Mouse (Mus musculus): ENCODE measurements around the gene Fzd5.

DNA sequence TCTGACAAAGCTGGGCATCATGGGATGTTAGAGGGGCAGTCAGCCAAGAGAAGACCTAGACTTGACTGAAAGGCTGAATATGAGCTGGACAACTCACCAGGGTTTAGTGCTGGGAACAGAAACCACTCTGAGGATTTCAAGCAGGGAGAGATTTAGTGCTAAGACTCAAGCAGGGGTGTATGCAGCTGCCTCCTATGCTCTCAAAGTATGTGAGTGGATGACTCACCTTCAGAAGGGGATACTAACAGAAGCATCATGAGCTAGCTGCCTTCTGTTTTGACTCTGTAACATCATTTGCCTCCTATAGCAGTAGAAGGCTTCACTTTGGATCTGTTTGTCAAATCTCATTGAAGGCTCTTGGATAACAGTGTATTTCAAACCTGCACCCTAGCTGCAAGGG is 7.1 kb upstream of the Fzd5 start:
- no peak for TF ChIP-seq CTCF (IDR thresholded peaks at IDR 0.05; ENCODE audit: borderline replicate concordance, extremely low read depth, insufficient read depth, insufficient read length)
- no peak for TF ChIP-seq POLR2A (IDR thresholded peaks at IDR 0.05; ENCODE audit: borderline replicate concordance, extremely low read depth, insufficient read depth, insufficient read length, poor library complexity, severe bottlenecking)
